Mouse (Mus musculus): ENCODE measurements around the gene Ovol3.
"Not testable (repeated sequence)": the region's sequence is repeated elsewhere in the genome, so short reads cannot be mapped to it uniquely, and the experiment has no call there.

The Ovol3 gene

DNA sequence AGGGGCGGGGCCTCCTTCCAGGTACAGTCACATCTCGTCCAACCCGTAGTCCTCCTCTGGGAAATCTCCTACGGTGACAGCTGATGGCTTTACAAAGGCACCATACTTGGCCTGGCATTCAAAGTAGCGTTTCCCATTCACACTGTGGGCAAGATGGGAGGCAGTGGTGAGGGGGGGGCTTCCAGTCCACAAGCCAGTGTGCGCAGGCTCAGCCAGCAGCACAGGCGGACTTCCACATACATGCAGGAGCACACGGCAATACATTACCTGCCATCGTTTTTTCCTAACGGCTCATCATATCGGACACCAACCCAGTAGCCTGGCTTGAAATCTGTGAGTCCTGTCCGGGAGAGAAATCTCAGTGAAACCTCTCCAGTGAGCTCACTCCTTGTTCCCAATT, 11.3 kb downstream of the Ovol3 start:
- no peak for DNase-seq (ENCODE audit: low spot score)

DNA sequence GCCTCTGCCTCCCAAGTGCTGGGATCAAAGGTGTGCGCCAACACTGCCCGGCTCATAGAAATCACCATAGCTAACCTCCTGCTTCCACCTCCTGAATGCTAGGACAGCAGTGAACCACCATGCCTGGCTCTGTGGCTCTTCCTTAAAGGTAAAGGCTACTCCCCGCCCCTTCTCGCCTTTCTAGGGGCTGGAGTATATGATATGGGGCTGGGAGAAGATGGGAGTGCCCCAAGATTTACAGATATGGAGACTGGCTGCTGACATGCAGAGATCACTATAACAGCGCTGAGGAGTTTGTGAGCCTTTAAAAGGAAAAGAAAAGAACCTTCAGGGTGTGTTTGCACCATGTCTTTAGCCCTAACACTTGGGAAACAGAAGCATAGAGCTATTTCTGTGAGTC, 13.3 kb downstream of the Ovol3 start:
- DNase-seq (ENCODE audit: low spot score), result no peak

DNA sequence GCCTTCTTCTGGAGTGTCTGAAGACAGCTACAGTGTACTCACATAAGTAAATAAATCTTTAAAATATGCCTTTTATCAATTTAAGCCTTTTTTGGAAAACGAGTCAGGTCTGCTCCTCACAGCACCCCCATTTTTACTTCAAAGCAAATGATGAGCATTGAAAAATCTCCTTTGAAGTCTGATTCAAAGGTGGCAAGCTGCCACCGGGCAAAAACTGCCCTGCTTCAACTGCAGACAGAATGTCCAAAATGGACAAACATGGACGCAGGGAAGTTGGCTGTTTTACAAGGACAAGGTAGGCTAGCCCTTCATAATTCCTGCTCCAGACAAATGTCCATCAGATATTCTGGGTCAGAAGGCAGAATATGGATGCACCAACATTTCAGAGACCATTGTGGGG, 14.1 kb downstream of the Ovol3 start:
- no peak for DNase-seq (ENCODE audit: low spot score)

DNA sequence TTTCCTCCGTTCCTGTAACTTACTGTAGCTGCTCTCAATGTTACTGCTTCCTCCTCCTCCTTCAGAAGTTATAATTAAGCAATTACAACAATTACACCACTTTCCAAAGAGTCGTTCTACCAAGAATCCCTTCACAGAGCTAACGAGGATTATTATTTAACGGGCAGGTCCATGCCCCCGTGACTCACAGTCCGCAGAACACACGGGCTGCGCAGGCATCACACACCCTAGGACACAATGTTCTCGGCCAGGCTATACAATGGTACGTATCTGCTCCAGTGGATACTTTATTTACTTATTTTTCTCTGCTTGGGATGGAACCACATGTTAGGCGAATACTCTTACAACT, 15.5 kb downstream of the Ovol3 start:
- DNase-seq (ENCODE audit: low spot score), result no peak

DNA sequence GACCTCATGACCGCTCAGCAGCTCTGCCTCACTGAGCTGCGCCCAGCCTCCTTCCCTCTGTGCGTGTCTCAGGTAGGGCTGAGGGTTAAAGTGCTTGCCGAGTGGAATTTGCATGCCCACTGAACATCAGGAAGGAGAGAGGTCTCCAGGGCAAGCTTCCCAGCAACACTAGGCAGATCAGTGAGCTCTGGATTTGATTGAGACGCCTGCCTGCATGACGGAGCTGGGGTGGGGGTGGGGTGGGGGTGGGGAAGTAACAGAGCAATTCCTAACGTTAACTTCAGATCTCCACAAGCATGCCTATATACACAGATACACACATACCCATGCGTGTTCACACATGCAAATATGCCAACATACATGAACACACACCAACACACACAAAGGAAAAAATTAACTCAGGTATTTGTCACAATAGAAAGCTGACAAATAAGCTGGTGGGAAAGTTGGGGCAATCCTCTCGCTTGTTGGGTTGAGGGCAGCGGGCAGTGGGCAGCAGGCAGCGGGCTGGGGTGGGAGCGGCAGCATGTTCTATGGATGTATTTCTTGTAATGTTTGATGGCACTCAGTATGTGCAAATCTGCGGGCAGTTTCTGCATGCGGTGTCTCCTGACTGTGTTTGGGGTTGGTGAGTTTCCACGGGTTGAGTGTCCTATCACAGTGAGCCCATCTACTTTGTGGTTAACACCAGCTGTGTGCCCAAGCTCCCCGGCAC, 16.1 kb downstream of the Ovol3 start:
- DNase-seq (ENCODE audit: low spot score), result no peak

DNA sequence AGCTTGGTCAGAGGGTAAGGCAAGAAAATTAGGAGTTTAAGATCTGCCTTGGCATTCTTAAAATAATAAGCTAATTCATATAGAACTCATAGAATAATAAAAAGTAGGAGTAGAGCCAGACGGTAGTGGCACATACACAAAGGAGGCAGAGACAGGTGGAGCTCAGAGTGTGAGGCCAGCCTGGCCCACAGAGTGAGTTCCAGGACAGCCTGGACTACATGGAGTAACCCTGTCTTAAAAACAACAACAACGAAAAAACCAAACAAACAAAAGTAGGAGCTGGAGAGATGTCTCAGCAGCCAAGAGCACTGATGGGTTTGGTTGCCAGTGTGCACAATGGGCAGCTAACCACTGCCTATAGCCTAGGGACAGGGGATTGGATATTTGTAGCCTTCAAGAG, 18.2 kb downstream of the Ovol3 start:
- no peak for DNase-seq (ENCODE audit: low spot score)

DNA sequence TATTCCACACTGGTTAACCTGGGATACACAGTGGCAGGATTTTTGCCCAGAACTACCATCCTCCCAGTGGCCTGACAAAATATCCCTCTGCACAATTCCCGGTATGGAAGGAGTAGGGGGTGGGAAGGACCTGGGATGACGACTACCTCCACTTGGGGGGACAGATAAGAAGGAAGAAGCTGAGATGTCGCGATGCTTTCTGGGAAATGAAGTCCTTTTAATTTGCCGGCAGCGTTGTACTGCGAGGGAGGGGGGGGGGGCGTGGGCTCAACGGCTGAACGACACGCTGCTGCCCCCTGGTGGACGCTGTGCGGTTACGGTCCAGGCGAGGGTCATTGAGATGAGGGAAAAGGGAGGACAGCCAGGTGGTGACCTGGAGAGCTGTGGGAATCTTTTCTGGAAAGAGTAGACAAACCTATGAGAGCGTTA, 18.8 kb downstream of the Ovol3 start:
- peak; percentile 83 for DNase-seq (ENCODE audit: low spot score)

DNA sequence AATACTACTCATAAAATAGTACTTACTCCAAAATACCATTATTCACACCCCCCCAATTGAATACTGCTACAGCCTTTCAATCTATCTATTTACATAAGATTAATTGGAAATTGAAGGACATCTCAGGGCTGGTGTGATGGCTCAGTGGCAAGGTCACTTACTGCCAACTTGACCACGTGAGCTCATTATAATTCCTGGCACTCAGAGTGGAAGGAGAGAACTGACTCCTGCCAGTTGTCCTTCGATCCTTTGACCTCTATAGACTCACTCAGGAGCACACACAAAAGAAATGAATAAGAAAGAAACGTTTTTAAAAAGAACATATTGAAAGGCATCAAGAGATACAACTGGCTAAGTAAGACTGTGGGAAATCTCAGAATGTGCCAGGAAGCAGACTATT, 19.6 kb downstream of the Ovol3 start:
- DNase-seq (ENCODE audit: low spot score), result no peak

DNA sequence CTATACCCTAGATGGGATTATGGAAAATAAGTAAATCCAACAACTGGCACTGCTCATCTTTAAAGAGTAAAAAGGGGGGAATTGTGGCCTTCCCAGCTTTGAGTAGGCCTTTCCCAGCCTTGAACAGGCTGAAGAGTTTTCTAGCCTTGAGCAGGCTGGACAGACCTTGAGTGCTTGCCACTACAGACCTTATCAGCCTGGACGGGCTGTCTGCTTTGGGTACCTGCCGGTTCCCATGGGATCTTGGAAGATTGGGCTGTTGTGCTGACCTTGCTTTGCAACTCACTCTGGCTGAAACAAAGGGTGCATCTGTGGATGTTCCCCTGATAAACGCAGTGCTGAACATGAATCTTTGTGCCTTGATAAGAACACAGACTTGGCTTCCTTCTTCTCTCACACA, 21.6 kb downstream of the Ovol3 start:
- DNase-seq (ENCODE audit: low spot score), result no peak

DNA sequence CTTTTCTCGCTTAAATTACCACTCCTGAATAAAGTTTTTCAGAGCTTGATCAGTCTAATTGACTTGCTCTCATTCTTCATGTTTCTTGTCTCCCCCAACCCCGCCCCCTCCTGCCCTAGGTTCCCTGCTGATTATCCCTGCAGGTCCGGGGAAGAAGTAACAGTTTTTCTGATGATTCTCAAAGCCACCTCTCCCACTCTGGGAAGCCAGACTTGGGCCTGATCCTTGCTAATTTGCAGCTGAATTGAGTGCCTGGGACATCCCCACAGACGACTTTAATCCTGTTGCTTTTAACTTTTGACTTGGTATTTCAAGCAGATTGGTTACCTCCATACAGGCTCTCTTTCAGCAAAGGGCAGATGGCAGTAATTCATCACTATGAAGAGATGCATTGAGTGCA, 24.5 kb downstream of the Ovol3 start:
- DNase-seq (ENCODE audit: low spot score), result no peak

DNA sequence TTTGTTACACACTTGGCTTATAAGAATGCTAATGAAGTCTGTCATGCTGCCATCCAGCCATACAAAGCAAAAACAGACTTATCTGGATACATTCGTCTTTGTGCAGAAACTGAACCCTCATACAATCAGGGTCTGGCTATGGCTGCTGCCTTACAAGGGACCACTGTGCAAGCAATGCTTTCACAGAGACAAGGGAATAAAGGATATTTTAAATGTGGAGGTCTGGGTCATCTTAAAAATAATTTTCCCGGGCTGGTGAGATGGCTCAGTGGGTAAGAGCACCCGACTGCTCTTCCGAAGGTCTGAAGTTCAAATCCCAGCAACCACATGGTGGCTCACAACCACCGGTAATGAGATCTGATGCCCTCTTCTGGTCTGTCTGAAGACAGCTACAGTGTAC, 29.2 kb downstream of the Ovol3 start:
- not testable (repeated sequence) for DNase-seq (ENCODE audit: low spot score)

DNA sequence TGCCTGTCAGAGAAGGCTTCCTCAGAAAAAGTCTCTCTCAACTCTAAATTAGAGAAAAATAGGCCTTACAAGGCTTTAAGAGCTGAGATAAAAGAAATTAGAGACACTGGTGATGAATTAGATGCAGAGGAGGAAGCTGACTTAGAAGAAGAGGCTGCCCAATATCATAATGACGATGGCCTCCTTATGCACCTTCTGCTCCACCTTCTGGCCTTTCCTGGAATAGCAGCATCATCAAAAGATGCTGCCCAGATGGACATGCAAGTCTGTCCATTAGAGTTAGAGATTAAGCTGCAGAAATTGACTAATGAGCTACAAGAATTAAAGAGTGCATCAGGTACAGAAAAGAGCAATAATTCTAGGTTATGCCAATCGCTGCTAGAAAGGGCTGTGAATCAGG, 30.1 kb downstream of the Ovol3 start:
- DNase-seq (ENCODE audit: low spot score), result peak; percentile 73

DNA sequence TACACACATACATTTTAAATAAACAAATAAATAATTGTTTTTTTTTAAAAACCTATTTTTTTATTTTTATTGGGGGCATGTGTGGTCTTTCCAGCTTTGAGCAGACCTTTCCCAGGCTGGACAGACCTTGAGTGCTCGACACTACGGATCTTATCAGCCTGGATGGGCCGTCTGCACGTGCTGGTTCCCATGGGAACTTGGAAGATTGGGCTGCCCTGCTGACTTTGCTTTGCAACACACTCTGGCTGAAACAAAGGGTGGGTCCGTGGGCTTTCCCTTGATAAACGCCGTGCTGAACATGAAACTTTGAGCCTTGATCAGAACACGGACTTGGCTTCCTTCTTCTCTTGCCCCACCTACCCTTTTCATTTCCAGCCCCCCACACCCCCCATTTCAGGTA, 31.1 kb downstream of the Ovol3 start:
- peak; percentile 59 for DNase-seq (ENCODE audit: low spot score)

DNA sequence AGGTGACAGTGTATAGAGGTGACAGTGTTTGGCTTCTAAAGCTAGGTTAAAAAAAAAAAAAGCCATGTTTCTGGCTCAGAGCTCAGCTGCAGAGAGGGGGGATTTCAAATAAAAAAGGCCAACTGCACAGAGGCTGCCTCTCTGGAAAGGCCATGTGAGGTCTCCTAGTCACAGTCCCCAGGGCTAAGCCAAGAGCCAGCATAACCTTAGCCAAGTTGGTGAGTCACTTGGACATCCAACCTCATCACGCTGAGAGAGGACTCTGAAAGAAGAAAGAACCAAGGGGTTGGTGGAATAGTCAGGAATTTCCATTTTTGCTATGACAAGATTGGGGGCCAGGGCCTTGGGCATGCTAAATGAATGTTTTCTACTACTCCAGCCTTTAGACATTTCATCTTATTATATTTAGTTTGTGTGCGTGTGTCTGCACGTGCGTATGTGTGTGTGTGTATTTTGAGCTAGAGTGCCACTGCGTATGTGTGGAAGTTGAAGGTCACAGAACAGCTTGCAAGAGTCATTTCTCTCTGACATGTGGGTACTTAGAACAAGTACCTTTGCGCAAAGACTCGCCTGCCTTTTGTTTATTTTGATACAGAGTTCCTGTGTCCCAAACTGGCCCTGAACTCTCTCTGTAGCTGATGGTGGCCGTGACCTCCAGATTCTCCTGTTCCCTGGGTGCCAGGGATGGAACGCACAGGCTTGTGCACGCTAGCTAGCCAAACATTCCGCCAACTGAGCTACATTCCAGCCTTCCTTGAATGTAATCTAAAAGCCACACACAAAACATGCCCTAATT, 32.4 kb downstream of the Ovol3 start:
- no peak for DNase-seq (ENCODE audit: low spot score)

DNA sequence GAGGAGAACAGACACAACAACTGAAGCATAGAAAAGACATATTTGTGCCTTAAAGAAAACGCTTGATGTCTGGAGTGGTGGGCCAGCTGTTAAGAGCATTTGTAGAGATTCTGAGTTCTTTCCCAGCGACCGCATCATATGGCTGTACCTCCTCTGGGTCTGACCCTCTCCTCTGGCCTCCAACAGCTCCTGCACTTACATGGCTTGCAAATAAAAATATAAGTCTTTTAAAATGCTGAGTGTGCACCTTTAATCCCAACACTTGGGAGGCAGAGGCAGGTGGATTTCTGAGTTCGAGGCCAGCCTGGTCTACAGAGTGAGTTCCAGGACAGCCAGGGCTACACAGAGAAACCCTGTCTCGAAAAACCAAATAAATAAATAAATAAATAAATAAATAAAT, 34.9 kb downstream of the Ovol3 start:
- DNase-seq (ENCODE audit: low spot score), result not testable (repeated sequence)

DNA sequence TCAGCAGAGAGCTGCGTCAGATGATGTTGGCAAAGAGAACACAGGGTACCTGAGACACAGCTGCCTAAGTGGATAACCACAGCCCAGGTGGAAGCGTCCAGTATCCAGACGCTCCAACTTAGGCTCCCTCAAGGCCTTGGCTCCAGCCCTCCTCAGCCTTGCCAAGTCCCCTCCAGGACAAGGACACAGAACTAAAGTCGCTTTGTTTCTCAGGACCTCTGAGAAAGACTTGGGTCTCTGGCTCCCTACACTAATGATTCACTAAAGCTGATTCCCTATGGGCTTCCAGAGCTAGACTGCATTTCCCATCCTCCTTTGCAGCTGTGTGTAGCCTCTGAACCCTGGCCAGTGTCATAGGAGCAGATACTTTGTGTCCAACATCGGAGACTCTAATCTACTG, 35.3 kb downstream of the Ovol3 start:
- no peak for DNase-seq (ENCODE audit: low spot score)

DNA sequence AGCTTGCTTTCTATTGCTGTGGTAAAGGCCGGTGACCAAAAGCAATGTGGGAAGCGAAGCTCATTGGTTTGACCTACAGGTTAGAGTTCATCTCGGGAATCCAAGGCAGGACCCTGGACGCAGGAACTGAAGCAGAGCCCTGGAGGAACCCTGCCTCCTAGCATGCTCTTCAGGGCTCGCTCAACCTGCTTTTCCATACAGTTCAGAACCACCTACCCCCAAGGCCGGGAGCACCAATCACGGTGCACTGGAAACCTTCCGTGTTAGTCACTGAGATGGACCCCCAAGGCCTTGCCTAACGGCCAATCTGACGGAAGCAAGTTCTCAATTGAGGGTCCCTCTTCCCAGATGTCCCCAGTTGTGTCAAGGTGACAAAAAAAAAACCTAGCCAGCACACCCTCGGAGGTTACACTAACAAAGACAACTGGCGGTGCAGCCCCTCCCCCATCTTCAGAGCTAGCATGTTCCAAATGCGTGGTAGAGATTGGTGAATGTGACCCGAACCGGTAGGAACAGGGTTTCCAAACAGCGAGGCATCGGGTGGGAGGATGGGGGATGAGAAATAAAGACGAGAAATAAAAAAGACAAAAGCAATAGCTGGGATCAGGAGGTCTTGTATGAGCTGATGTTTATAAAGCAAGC, 35.9 kb downstream of the Ovol3 start:
- DNase-seq (ENCODE audit: low spot score), result no peak

DNA sequence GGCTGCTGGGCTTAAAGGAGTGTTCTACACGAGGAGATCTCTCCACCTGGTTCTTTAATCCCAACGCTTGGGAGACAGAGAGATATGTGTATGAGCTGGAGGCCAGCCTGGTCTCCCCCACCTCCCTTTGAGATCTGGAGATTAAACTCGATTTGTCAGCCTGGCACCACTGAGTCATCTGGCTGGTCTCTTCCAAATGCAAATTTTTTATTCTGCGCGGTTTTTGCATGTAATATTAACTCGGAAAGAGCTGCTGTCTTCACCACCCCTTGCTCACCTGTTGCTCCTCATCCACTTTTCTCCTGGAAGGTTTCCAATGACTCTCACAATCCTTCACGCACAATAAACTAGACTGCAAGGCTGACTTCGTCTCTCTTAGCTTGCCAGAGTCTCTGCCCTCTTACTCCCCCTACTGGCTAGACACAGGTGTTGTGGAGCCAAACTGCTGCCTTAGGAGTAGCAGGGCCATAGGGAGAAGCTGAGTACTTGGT, 37.0 kb downstream of the Ovol3 start, which contains the start of gene Capns1:
Gene Capns1, minus strand, starts transcription at position 331 of the 491 bp plus-strand sequence.
- DNase-seq (ENCODE audit: low spot score), result peak; percentile 73

DNA sequence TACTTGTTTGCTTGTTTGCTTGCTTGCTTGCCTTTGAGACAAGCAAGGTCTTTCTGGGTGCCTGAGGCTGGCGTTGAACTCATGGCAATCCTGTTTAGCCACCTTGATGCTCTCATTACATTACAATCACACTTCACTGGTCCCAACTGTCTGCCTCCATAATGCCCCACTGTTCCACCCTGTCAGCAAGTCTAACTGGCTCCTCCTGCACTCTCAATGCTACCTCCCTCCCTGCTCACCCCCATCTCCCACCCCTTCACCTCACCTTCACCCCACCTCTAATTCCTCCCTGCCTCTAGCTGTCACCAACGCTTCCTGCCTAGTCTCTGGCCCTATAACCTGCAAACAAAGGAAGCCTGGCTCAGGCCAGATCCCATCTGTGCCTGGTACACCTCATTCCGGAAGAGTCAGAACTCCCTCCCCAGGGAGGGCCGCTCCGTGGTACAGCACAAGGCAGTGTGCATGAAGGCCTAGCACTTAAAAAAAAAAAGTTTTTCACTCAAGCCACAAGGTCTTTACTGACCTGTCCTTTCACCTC, 37.9 kb downstream of the Ovol3 start:
- DNase-seq (ENCODE audit: low spot score), result no peak

DNA sequence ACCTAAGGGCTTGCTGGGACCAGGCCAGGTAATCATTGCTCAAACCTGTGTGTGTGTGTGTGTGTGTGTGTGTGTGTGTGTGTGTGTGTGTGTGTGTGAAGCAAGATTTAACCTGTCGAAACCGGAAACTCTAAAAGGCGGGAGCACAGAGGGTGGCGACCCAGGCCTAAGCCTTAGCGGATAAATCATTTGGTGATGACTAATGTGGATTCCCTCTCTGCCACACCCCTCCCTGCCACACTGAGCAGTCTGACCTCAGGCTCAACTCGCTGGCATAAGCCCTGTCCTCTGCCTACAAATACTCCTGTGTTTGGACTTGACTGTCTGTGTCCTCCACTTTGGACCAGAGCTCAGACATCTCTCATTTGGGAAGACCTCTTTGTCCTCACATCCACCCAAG, 39.4 kb downstream of the Ovol3 start:
- peak; percentile 61 for DNase-seq (ENCODE audit: low spot score)

DNA sequence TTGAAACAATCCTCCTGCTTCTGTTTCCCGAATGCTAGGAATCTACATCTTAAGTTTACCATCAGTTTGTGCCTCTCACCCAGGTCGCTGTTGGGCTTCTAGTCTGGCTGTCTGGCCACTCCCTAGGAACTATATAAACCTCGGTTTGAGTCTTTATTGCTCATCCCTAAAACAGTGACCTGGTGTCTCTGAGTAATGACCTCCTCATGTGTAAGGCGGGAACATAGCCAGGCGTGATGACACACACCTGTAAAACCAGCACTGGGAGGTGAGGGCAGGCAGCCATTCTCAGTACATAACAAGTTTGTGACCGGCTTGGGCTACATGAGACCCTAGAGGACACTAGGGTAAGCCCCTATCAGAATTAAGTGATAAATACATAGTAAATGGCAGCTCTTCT, 40.1 kb downstream of the Ovol3 start:
- no peak for DNase-seq (ENCODE audit: low spot score)

DNA sequence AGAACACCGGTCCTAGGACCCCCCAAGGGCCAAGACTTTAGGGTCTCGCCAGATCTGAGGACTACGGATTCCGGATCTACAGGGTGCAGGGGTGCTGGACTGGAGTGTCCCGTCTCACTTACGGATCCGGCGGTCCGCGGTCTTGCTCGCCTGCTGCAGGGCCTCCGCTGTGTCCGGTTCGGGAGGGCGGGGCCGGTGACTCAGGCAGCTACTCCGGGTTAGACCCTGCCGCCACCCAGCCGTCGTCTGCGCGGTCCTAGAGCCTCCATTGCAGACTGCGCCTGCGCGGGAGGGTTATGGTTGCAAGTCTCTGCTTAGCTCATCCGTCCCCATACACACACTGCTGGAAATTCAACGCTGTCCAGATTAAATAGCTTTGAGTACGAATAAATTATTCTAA, 40.6 kb downstream of the Ovol3 start:
- peak; percentile 96 for DNase-seq (ENCODE audit: low spot score)

All from MN1 (cell line).